Mouse (Mus musculus) heart, embryonic 14.5 days (tissue): ENCODE results near the gene Tango2. TPM values are rescaled to one million over a fixed set of nuclear protein-coding genes. Genes with fewer than 3 reads are reported as not detected.
A peak's percentile ranks its signal among the peaks of the same experiment; 100 is the strongest.
"Not testable (repeated sequence)": the region's sequence is repeated elsewhere in the genome, so short reads cannot be mapped to it uniquely, and the experiment has no call there.

ENCODE experiments used
- ATAC-seq: fragments of 200-750 bp; cut with Nextera tagmentation; 2 replicates; pipeline ENCODE4 v1.8.0; 2017; ENCODE audit warnings: low read depth, moderate TSS enrichment; ENCODE audit not compliant: insufficient number of reproducible peaks, insufficient read depth, low FRiP score
- H3K27ac ChIP-seq, 2 experiments: fragments of 200-500 bp in 1 of 2; fragments of 300-500 bp in 1 of 2; sonication (generic) in 1 of 2; replicated peaks in 1 of 2; 2 replicates each; pipeline ENCODE4 v1.5.1; 2012 to 2014; ENCODE audit warnings: low read depth in 2 of 2, low read length in 2 of 2, control low read depth in 1 of 2, mild to moderate bottlenecking in 1 of 2, mixed read lengths in 1 of 2; ENCODE audit not compliant: control insufficient read depth in 1 of 2, insufficient read depth in 1 of 2
- H3K27me3 ChIP-seq: fragments of 300-500 bp; sonication (generic); 2 replicates; pipeline ENCODE4 v1.6.1; 2014; ENCODE audit warnings: mild to moderate bottlenecking, low read length, control low read depth; ENCODE audit not compliant: control insufficient read depth, insufficient read depth
- H3K36me3 ChIP-seq: fragments of 300-500 bp; sonication (generic); 2 replicates; pipeline ENCODE4 v1.6.1; 2014; ENCODE audit warnings: mild to moderate bottlenecking, control low read depth, low read length, mixed read lengths; ENCODE audit not compliant: control insufficient read depth, insufficient read depth
- H3K4me1 ChIP-seq, 2 experiments: fragments of 200-500 bp in 1 of 2; fragments of 300-500 bp in 1 of 2; sonication (generic) in 1 of 2; 2 replicates each; pipeline ENCODE4 v1.6.1; 2012 to 2014; ENCODE audit warnings: low read length in 2 of 2, control low read depth in 1 of 2, mixed read lengths in 1 of 2; ENCODE audit not compliant: control insufficient read depth in 2 of 2, insufficient read depth in 2 of 2
- H3K4me2 ChIP-seq: fragments of 300-500 bp; sonication (generic); 2 replicates; pipeline ENCODE4 v1.6.1; 2014; ENCODE audit warnings: mild to moderate bottlenecking, low read length
- H3K4me3 ChIP-seq, 2 experiments: fragments of 200-500 bp in 1 of 2; fragments of 300-500 bp in 1 of 2; sonication (generic) in 1 of 2; 2 replicates each; pipeline ENCODE4 v1.5.1; 2012 to 2014; ENCODE audit warnings: low read length in 2 of 2, mild to moderate bottlenecking in 2 of 2, control low read depth in 1 of 2, low read depth in 1 of 2, moderate library complexity in 1 of 2; ENCODE audit not compliant: control insufficient read depth in 1 of 2, insufficient read depth in 1 of 2
- H3K9ac ChIP-seq: fragments of 300-500 bp; sonication (generic); 2 replicates; pipeline ENCODE4 v1.6.1; 2014; ENCODE audit warnings: mild to moderate bottlenecking, low read length
- H3K9me3 ChIP-seq: fragments of 300-500 bp; sonication (generic); 2 replicates; pipeline ENCODE4 v1.6.1; 2016; ENCODE audit warnings: low read length, control low read depth; ENCODE audit not compliant: control insufficient read depth
- WGBS: fragments of 180-500 bp; shearing (Covaris S2); extraction: QIAGEN DNeasy Blood & Tissue Kit; methylation state at CpG from one replicate; pipeline ENCODE4 v1.1.7; 2014; 5-methylcytosine and 5-hydroxymethylcytosine counted together
- polyA plus RNA-seq: library from polyadenylated mRNA; unstranded; fragments of >200 nt; fragmentation: Nextera tagmentation; extraction: Ambion mirVana; gene quantifications from 2 replicates; pipeline ENCODE4 v1.2.1, GENCODE M21; 2014

Gene Tango2
- polyA plus RNA-seq, 1 experiment from 2014 or later: 67.9 TPM

- ATAC-seq: no peak
These were observed 23.9 kb downstream of the Tango2 start for GRCm38 (mm10) chr16:18324031-18324430.

GRCm38 (mm10) chr16:18323460-18323859 is 24.4 kb downstream of the Tango2 start:
- Histone ChIP-seq H3K27ac (no peak overlapping the region), H3K9ac (no peak overlapping the region), H3K4me2 (no peak overlapping the region), H3K27me3 (no peaks in the 10 kb centered on the region), H3K9me3 (no peaks in the 10 kb centered on the region), H3K4me1 (peaks cover 0 to 7% of the 10 kb centered on the region in 2 experiments; a peak in 3 of 4 replicates), H3K36me3 (peaks cover 45% of the 10 kb centered on the region), H3K4me3 (no peak overlapping the region)
- no peak for ATAC-seq
- WGBS: 66% methylated on average over 2 of the region's 2 CpGs

More at GRCm38 (mm10) chr16:18324031-18324430, 23.9 kb downstream of the Tango2 start:
- peaks cover 0 to 12% of the 10 kb centered on the region in 2 experiments; a peak in 3 of 4 replicates for H3K4me1 ChIP-seq
- H3K4me2 ChIP-seq: no peak overlapping the region
- WGBS: 87% methylated on average over 6 of the region's 6 CpGs
- no peak overlapping the region for H3K9ac ChIP-seq
- no peaks in the 10 kb centered on the region for H3K27me3 ChIP-seq
- no peak overlapping the region for H3K27ac ChIP-seq
- H3K4me3 ChIP-seq: no peak overlapping the region
- H3K9me3 ChIP-seq: no peaks in the 10 kb centered on the region
- H3K36me3 ChIP-seq: peaks cover 40% of the 10 kb centered on the region

DNA sequence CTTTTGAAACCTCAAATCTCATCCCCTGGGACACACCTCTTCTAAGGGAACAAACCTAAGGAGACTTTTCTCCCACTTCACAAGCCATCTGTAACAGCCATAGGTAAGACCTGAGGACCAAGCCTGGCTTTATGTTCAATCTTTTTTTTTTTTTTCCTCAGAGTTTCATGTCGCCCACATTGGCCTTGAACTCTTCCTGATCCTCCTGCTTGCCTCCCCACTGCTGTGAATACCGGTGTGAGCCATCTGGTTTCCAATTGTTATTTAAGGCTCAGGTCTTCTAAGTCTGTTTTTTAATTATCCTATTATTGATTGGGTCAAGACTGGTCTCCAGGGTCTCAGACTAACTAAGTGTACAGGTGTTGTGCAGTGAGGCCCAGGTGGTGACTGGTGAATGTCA is 26.5 kb downstream of the Tango2 start:
- no peaks in the 10 kb centered on the region for H3K4me1 ChIP-seq
- no peaks in the 10 kb centered on the region for H3K9me3 ChIP-seq
- no peaks in the 10 kb centered on the region for H3K27me3 ChIP-seq
- no peak overlapping the region for H3K27ac ChIP-seq
- H3K9ac ChIP-seq: no peak overlapping the region
- H3K36me3 ChIP-seq: peaks cover 46% of the 10 kb centered on the region
- ATAC-seq: no peak
- no peak overlapping the region for H3K4me3 ChIP-seq
- H3K4me2 ChIP-seq: no peak overlapping the region
- WGBS: 84% methylated on average over 2 of the region's 2 CpGs

DNA sequence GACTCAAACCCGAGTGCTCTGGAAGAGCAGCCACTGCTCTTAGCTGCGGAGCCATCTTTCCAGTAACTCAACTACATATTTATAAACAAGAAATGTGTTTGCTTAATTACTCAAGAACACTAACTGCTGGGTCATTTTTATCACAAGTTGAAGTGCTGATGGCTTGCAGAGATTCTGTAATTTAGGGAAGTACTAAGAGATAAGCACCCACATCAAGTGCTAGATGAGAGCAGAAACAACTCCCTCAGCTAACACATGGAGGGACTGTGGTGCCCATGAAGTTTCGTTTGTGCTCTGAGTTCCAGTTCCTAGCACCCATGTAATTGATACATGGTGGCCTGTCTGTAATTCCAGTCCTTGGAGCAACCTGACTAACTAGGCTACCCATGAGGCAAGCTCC is 28.9 kb downstream of the Tango2 start:
- H3K9me3 ChIP-seq: no peaks in the 10 kb centered on the region
- H3K27me3 ChIP-seq: no peaks in the 10 kb centered on the region
- H3K4me1 ChIP-seq: no peaks in the 10 kb centered on the region
- H3K4me2 ChIP-seq: no peak overlapping the region
- ATAC-seq: no peak
- no peak overlapping the region for H3K27ac ChIP-seq
- H3K4me3 ChIP-seq: no peak overlapping the region
- H3K9ac ChIP-seq: no peak overlapping the region
- H3K36me3 ChIP-seq: peaks cover 42% of the 10 kb centered on the region
- 78% methylated on average over 3 of the region's 3 CpGs for WGBS

DNA sequence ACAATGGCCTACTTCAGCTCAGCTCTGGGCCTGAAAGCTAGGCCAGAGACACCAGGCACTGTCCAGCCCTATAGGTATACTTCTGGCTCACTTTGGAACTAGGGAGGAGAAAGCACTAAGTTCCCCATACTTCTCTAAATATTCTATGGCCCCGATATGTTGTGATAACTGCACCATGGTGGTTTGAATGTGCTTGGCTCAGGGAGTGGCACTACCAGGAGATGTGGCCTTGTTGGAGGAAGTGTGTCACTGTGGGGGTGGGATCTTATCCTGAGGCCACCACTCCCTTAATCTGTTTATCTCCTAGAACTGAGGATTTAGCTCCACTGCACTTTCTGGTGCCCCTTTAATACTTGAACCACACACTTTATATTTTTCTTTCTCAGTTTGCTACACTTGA is 39.7 kb downstream of the Tango2 start:
- 83% methylated on average over 1 of the region's 1 CpGs for WGBS
- no peak for ATAC-seq
- no peaks in the 10 kb centered on the region for H3K9me3 ChIP-seq
- no peak overlapping the region for H3K9ac ChIP-seq
- H3K27ac ChIP-seq: no peak overlapping the region
- no peak overlapping the region for H3K4me2 ChIP-seq
- no peaks in the 10 kb centered on the region for H3K4me1 ChIP-seq
- H3K36me3 ChIP-seq: peaks cover 54% of the 10 kb centered on the region
- no peak overlapping the region for H3K4me3 ChIP-seq
- H3K27me3 ChIP-seq: no peaks in the 10 kb centered on the region

DNA sequence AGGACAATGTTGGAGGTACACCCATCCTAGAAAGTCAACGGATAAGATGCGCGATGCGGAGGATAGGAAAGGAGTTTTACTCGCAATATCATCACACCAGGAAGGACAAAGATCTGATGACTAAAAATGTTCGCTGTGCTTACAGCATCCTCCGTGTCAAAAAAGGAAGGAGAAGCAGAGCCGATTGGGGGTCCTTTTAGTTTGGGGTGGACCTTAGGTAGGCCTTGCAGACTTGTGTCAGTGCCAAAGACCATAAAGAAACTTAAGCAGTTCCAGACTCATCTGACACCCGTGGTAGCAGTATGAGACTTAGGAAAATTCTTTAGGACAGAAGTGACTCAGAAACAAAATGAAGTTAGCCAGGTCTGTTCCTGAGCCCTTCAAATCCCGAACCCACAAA is 58.3 kb downstream of the Tango2 start:
- Histone ChIP-seq H3K27ac (peak overlapping the region; percentile 42 to 79; a peak in 3 of 4 replicates), H3K4me1 (peaks cover 2 to 27% of the 10 kb centered on the region in 2 experiments; a peak in 3 of 4 replicates), H3K4me2 (peak overlapping the region; percentile 59), H3K36me3 (peaks cover 14% of the 10 kb centered on the region), H3K9ac (peak overlapping the region; percentile 56), H3K4me3 (peak overlapping the region; percentile 47 to 76)
- not testable (repeated sequence) for H3K9me3 ChIP-seq, H3K27me3 ChIP-seq, ATAC-seq
- 7% methylated on average over 6 of the region's 10 CpGs for WGBS

DNA sequence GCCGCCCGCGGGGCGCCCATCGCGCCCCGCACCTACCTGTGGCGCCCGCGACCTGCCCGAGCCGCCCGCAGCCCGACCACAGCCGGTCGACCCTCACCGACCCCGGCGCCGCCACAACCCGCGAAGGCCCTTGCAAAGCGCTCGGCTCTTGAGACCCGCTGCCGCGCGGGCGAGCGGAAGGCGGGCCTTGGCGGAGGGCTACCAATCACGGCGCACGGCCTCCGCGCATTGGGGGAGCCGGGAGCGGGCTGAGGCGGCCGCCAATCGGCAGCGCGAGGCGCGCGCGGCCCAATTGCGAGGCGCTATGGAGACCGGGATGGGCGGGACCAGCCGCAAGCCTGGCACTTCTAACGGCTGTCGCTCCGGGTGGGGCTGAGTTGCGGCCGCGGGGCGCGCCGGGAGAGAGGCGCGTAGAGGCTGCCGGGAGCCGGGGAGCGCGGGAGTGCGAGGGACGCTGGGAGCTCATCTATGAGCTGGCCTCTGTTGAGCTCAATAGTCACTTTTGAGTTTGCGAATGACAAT is 58.8 kb downstream of the Tango2 start, which contains the start of gene Dgcr8:
Dgcr8 (minus strand) TSS at position 180 of the 522 bp plus-strand sequence.
- H3K4me1 ChIP-seq: peaks cover 2 to 27% of the 10 kb centered on the region in 2 experiments; a peak in 3 of 4 replicates
- H3K27ac ChIP-seq: peak within 1 kb of the TSS; percentile 79 to 85
- ATAC-seq: peak; percentile 99
- H3K4me2 ChIP-seq: peak within 1 kb of the TSS; percentile 91
- no peaks in the 10 kb centered on the region for H3K9me3 ChIP-seq
- H3K27me3 ChIP-seq: no peaks in the 10 kb centered on the region
- peak within 1 kb of the TSS; percentile 93 for H3K9ac ChIP-seq
- H3K4me3 ChIP-seq: peak within 1 kb of the TSS; percentile 76 to 84
- 0% methylated on average over 68 of the region's 71 CpGs for WGBS
- H3K36me3 ChIP-seq: peaks cover 19% of the 10 kb centered on the region
